Mouse (Mus musculus): ENCODE measurements at regions not wholly inside any gene's neighbourhood (a gene's known extent, or its start where the extent isn't known, plus 50 kb on each side); places are given as distances from the start of the nearest gene placed in this dataset.

DNA sequence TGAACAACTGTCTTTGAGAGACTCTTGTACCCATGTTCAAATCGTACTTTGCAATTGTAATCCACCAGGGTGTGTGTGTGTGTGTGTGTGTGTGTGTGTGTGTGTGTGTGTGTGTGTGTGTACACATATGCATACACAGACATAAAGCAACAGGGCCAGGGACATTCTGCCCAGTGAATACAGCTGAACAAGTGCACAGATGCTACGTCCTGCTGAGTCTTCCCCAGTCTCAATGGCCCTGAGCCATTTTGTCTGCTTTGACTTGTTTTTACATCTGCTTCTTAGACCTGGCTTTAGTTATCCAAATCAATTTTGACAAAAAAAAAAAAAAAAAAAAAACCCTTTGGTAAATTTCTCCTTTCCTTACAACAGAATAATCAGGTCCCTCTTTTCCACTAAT, 103.3 kb downstream of the Rnd3 start:
- WGBS (ENCODE audit: insufficient replicate concordance) = 71% methylated on average over 2 of the region's 2 CpGs
- DNase-seq = no peak

DNA sequence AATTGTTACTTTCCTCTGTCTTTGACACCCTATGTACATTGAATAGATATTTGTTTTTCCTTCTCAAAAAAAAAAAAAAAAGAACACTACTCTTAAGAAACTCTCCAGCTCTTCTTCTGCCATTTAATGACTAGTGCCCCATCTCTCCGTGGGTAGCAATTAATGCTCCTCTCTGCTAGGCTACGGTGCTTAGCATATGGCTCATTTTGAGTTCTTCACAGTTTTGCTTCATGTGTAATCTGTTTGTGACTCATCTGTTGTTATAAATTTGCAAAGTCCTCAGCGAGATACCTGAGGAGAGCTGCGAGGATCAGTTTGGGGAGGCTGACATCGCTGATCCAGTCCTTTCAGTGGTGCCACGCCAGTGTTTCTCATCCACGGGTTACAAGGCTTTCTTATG, 107.8 kb downstream of the Rnd3 start:
- no peak for TF ChIP-seq CTCF (IDR thresholded peaks at IDR 0.05; ENCODE audit: low read depth)
- no peak for TF ChIP-seq EP300 (IDR thresholded peaks at IDR 0.05; ENCODE audit: low read depth)
- no peak for ATAC-seq
- WGBS (ENCODE audit: insufficient replicate concordance) = 62% methylated on average over 7 of the region's 7 CpGs
- Histone ChIP-seq H3K27ac (ENCODE audit: low read depth) (no peak overlapping the region), H3K9ac (replicated peaks) (no peak overlapping the region), H3K36me3 (replicated peaks; ENCODE audit: insufficient read depth, low read length) (no peaks in the 10 kb centered on the region), H3K4me2 (ENCODE audit: low read depth, low read length) (no peak overlapping the region), H3K27me3 (ENCODE audit: insufficient read depth, low read length) (no peaks in the 10 kb centered on the region), H3K4me3 (ENCODE audit: low read depth, low read length) (no peak overlapping the region), H3K4me1 (ENCODE audit: insufficient read depth) (no peaks in the 10 kb centered on the region), H3K9me3 (ENCODE audit: low read length) (no peaks in the 10 kb centered on the region)
- no peak for DNase-seq

More for the DNA sequence above, 103.3 kb downstream of the Rnd3 start:
- H3K9me3 ChIP-seq (ENCODE audit: low read length) = no peaks in the 10 kb centered on the region
- H3K27me3 ChIP-seq (ENCODE audit: insufficient read depth, low read length) = no peaks in the 10 kb centered on the region
- H3K4me1 ChIP-seq (ENCODE audit: insufficient read depth) = no peaks in the 10 kb centered on the region
- TF ChIP-seq EP300 (IDR thresholded peaks at IDR 0.05; ENCODE audit: low read depth) = no peak
- no peak for TF ChIP-seq CTCF (IDR thresholded peaks at IDR 0.05; ENCODE audit: low read depth)
- no peak overlapping the region for H3K4me3 ChIP-seq (ENCODE audit: low read depth, low read length)
- H3K36me3 ChIP-seq (replicated peaks; ENCODE audit: insufficient read depth, low read length) = no peaks in the 10 kb centered on the region
- no peak overlapping the region for H3K27ac ChIP-seq (ENCODE audit: low read depth)
- no peak overlapping the region for H3K9ac ChIP-seq (replicated peaks)
- no peak overlapping the region for H3K4me2 ChIP-seq (ENCODE audit: low read depth, low read length)
- no peak for ATAC-seq

DNA sequence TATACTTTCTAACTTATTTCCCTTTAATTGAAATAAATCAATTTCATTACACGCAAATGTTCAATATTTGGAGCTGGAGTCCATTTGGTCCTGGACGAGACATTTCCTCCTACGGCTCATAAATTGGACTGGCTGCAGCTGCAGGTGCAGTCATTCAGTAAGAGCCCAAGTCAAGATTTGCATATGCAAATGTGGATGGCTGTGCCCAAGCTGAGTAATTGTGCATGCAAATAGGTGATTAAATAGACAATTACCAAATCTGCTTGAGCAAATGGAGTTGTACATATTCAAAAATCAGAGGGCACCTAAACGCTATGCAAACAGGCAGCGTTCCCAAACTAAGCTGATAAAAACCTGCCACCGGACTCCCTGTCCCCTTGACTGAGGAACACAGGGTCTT, 110.2 kb downstream of the Rnd3 start:
- H3K27me3 ChIP-seq (ENCODE audit: insufficient read depth, low read length) = no peaks in the 10 kb centered on the region
- no peaks in the 10 kb centered on the region for H3K9me3 ChIP-seq (ENCODE audit: low read length)
- no peak for TF ChIP-seq CTCF (IDR thresholded peaks at IDR 0.05; ENCODE audit: low read depth)
- TF ChIP-seq EP300 (IDR thresholded peaks at IDR 0.05; ENCODE audit: low read depth) = no peak
- peak overlapping the region; percentile 29 for H3K4me2 ChIP-seq (ENCODE audit: low read depth, low read length)
- no peak overlapping the region for H3K27ac ChIP-seq (ENCODE audit: low read depth)
- H3K4me1 ChIP-seq (ENCODE audit: insufficient read depth) = no peaks in the 10 kb centered on the region
- ATAC-seq = no peak
- 58% methylated on average over 6 of the region's 6 CpGs for WGBS (ENCODE audit: insufficient replicate concordance)
- DNase-seq = no peak
- H3K9ac ChIP-seq (replicated peaks) = no peak overlapping the region
- H3K36me3 ChIP-seq (replicated peaks; ENCODE audit: insufficient read depth, low read length) = no peaks in the 10 kb centered on the region
- no peak overlapping the region for H3K4me3 ChIP-seq (ENCODE audit: low read depth, low read length)

GRCm38 (mm10) chr2:51036995-51037394, 111.9 kb downstream of the Rnd3 start:
- 66% methylated on average over 5 of the region's 5 CpGs for WGBS (ENCODE audit: insufficient replicate concordance)
- ATAC-seq = no peak
- Histone ChIP-seq H3K9ac (replicated peaks) (no peak overlapping the region), H3K4me1 (ENCODE audit: insufficient read depth) (no peaks in the 10 kb centered on the region), H3K36me3 (replicated peaks; ENCODE audit: insufficient read depth, low read length) (no peaks in the 10 kb centered on the region), H3K4me3 (ENCODE audit: low read depth, low read length) (no peak overlapping the region), H3K27me3 (ENCODE audit: insufficient read depth, low read length) (no peaks in the 10 kb centered on the region), H3K4me2 (ENCODE audit: low read depth, low read length) (no peak overlapping the region), H3K9me3 (ENCODE audit: low read length) (no peaks in the 10 kb centered on the region), H3K27ac (ENCODE audit: low read depth) (no peak overlapping the region)
- no peak for DNase-seq
- TF ChIP-seq CTCF (IDR thresholded peaks at IDR 0.05; ENCODE audit: low read depth) (no peak), EP300 (IDR thresholded peaks at IDR 0.05; ENCODE audit: low read depth) (no peak)

DNA sequence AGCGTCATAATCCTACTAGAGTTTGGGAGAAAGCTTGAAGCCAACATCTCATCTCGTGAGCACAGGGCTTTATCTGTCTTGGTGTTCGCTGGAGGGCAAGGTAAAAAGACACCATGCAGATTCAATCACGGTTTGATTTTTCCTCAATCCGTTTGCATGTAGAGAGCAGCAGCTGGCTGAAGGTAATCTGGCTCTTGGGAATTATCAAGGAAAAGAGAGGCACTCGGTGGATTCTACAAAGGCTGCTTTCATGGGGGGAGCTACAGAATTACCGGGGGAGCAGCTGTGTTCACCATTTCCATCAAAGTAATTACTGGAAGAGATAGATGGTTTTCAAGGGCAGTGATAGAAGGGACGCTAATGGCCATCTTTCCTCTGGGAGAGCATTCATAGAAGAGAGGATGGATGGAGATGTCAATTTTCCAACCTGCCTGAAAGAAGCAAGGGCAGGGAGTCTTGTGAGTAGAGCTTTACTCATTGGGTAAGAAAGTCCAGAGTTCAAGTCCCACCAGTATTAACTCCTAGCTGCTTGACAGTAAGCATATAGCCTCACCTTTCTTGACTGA, 112.6 kb downstream of the Rnd3 start:
- no peak overlapping the region for H3K9ac ChIP-seq (replicated peaks)
- no peaks in the 10 kb centered on the region for H3K36me3 ChIP-seq (replicated peaks; ENCODE audit: insufficient read depth, low read length)
- no peaks in the 10 kb centered on the region for H3K27me3 ChIP-seq (ENCODE audit: insufficient read depth, low read length)
- H3K27ac ChIP-seq (ENCODE audit: low read depth) = no peak overlapping the region
- no peak for ATAC-seq
- WGBS (ENCODE audit: insufficient replicate concordance) = 77% methylated on average over 8 of the region's 8 CpGs
- no peaks in the 10 kb centered on the region for H3K4me1 ChIP-seq (ENCODE audit: insufficient read depth)
- no peak overlapping the region for H3K4me3 ChIP-seq (ENCODE audit: low read depth, low read length)
- H3K9me3 ChIP-seq (ENCODE audit: low read length) = no peaks in the 10 kb centered on the region
- no peak for TF ChIP-seq EP300 (IDR thresholded peaks at IDR 0.05; ENCODE audit: low read depth)
- no peak for TF ChIP-seq CTCF (IDR thresholded peaks at IDR 0.05; ENCODE audit: low read depth)
- no peak overlapping the region for H3K4me2 ChIP-seq (ENCODE audit: low read depth, low read length)
- no peak for DNase-seq

- DNase-seq (no peak), ATAC-seq (no peak)
- no peaks in the 10 kb centered on the region for H3K36me3 ChIP-seq (replicated peaks; ENCODE audit: insufficient read depth, low read length)
- no peak overlapping the region for H3K9ac ChIP-seq (replicated peaks)
- WGBS (ENCODE audit: insufficient replicate concordance) = 87% methylated on average over 7 of the region's 7 CpGs
- H3K9me3 ChIP-seq (ENCODE audit: low read length) = no peaks in the 10 kb centered on the region
- no peaks in the 10 kb centered on the region for H3K27me3 ChIP-seq (ENCODE audit: insufficient read depth, low read length)
- no peak overlapping the region for H3K4me3 ChIP-seq (ENCODE audit: low read depth, low read length)
- H3K4me1 ChIP-seq (ENCODE audit: insufficient read depth) = no peaks in the 10 kb centered on the region
- TF ChIP-seq EP300 (IDR thresholded peaks at IDR 0.05; ENCODE audit: low read depth) (no peak), CTCF (IDR thresholded peaks at IDR 0.05; ENCODE audit: low read depth) (no peak)
- H3K4me2 ChIP-seq (ENCODE audit: low read depth, low read length) = no peak overlapping the region
- H3K27ac ChIP-seq (ENCODE audit: low read depth) = no peak overlapping the region
These were observed 115.0 kb downstream of the Rnd3 start for GRCm38 (mm10) chr2:51033881-51034280.

GRCm38 (mm10) chr2:51022479-51022878, 126.4 kb downstream of the Rnd3 start:
- no peak for DNase-seq

More at GRCm38 (mm10) chr2:51022479-51022878, 126.4 kb downstream of the Rnd3 start:
- H3K4me1 ChIP-seq (ENCODE audit: insufficient read depth) = no peaks in the 10 kb centered on the region
- H3K36me3 ChIP-seq (replicated peaks; ENCODE audit: insufficient read depth, low read length) = no peaks in the 10 kb centered on the region
- no peak overlapping the region for H3K9ac ChIP-seq (replicated peaks)
- no peaks in the 10 kb centered on the region for H3K9me3 ChIP-seq (ENCODE audit: low read length)
- WGBS (ENCODE audit: insufficient replicate concordance) = 70% methylated on average over 2 of the region's 2 CpGs
- TF ChIP-seq EP300 (IDR thresholded peaks at IDR 0.05; ENCODE audit: low read depth) (no peak), CTCF (IDR thresholded peaks at IDR 0.05; ENCODE audit: low read depth) (no peak)
- H3K27ac ChIP-seq (ENCODE audit: low read depth) = no peak overlapping the region
- H3K4me3 ChIP-seq (ENCODE audit: low read depth, low read length) = no peak overlapping the region
- no peak overlapping the region for H3K4me2 ChIP-seq (ENCODE audit: low read depth, low read length)
- H3K27me3 ChIP-seq (ENCODE audit: insufficient read depth, low read length) = no peaks in the 10 kb centered on the region
- peak; percentile 77 for ATAC-seq

Data from liver, postnatal 0 days (tissue).